15 mouse cellular contexts compared by ENCODE assay signal in genomic region chr2:125789265-125789664, GRCm38 (mm10).
"Had no signal": no experiment of that assay in that cellular context is flagged by ENCODE, and none has a peak within 500 bp of the region (broad histone marks: within the 10 kb centered on the region; RNA-seq: fewer than 3 reads in every experiment).

No protein-coding gene starts in this region.

- H3K27ac ChIP-seq: left cerebral cortex, adult 2 months; limb, embryonic 12.5 days; liver, embryonic 13.5 days; lung, embryonic 15.5 days; midbrain, embryonic 13.5 days; neural tube, embryonic 15.5 days had no signal

- H3K9me3 ChIP-seq: limb, embryonic 12.5 days; liver, embryonic 13.5 days; lung, embryonic 15.5 days; midbrain, embryonic 13.5 days; neural tube, embryonic 15.5 days had no signal

- ATAC-seq: liver, postnatal 0 days; midbrain, embryonic 13.5 days had no signal

- H3K9ac ChIP-seq: limb, embryonic 12.5 days; liver, embryonic 13.5 days; liver, postnatal 0 days; lung, embryonic 15.5 days; midbrain, embryonic 13.5 days; neural tube, embryonic 15.5 days had no signal

- DNase-seq: kidney, adult 11 months; kidney, postnatal 10 days; liver; liver, embryonic 13.5 days; liver, postnatal 0 days; lung, postnatal 14 days; right cerebral cortex, adult 18-20 months; spleen, adult 18-20 months; thymus, adult 2 months; thymus, postnatal 25 days had no signal

- H3K4me2 ChIP-seq: limb, embryonic 12.5 days; liver, embryonic 13.5 days; lung, embryonic 15.5 days; midbrain, embryonic 13.5 days; neural tube, embryonic 15.5 days had no signal

- H3K4me3 ChIP-seq: left cerebral cortex, adult 2 months; limb, embryonic 12.5 days; liver, embryonic 13.5 days; lung, embryonic 15.5 days; midbrain, embryonic 13.5 days; neural tube, embryonic 15.5 days had no signal

- H3K4me1 ChIP-seq: limb, embryonic 12.5 days; midbrain, embryonic 13.5 days; neural tube, embryonic 15.5 days had no signal

- H3K36me3 ChIP-seq: limb, embryonic 12.5 days; liver, embryonic 13.5 days; lung, embryonic 15.5 days; midbrain, embryonic 13.5 days; neural tube, embryonic 15.5 days had no signal

- H3K27me3 ChIP-seq: limb, embryonic 12.5 days; lung, embryonic 15.5 days; neural tube, embryonic 15.5 days had no signal
